Mouse (Mus musculus) hindbrain, embryonic 16.5 days (tissue): ENCODE data around the gene Tollip. TPM values are rescaled to one million over a fixed set of nuclear protein-coding genes. Genes with fewer than 3 reads are reported as not detected.

Experiments
- ATAC-seq: fragments of 200-750 bp; cut with Nextera tagmentation; 2 replicates; pipeline ENCODE4 v1.8.0; 2017; ENCODE audit warnings: moderate TSS enrichment, moderate library complexity
- H3K27ac ChIP-seq: fragments of 300-500 bp; sonication (generic); 2 replicates; pipeline ENCODE4 v1.5.1; 2014; ENCODE audit warnings: low read depth, mild to moderate bottlenecking, control low read depth, low read length, moderate library complexity
- H3K27me3 ChIP-seq: fragments of 300-500 bp; sonication (generic); replicated peaks from 2 replicates; pipeline ENCODE4 v1.6.1; 2014; ENCODE audit warnings: low read length; ENCODE audit not compliant: control insufficient read depth, insufficient read depth
- H3K36me3 ChIP-seq: fragments of 300-500 bp; sonication (generic); 2 replicates; pipeline ENCODE4 v1.6.1; 2014; ENCODE audit warnings: mild to moderate bottlenecking, low read length, moderate library complexity, mixed read lengths; ENCODE audit not compliant: control insufficient read depth, insufficient read depth
- H3K4me1 ChIP-seq: fragments of 300-500 bp; sonication (generic); 2 replicates; pipeline ENCODE4 v1.6.1; 2014; ENCODE audit warnings: low read depth, low read length; ENCODE audit not compliant: control insufficient read depth, insufficient read depth
- H3K4me2 ChIP-seq: fragments of 300-500 bp; sonication (generic); 2 replicates; pipeline ENCODE4 v1.6.1; 2014; ENCODE audit warnings: mild to moderate bottlenecking, low read length, control low read depth, moderate library complexity
- H3K4me3 ChIP-seq: fragments of 300-500 bp; sonication (generic); 2 replicates; pipeline ENCODE4 v1.5.1; 2014; ENCODE audit warnings: mild to moderate bottlenecking, low read length, control low read depth, moderate library complexity
- H3K9ac ChIP-seq: fragments of 300-500 bp; sonication (generic); 2 replicates; pipeline ENCODE4 v1.6.1; 2014; ENCODE audit warnings: low read depth, mild to moderate bottlenecking, control low read depth, low read length, moderate library complexity
- H3K9me3 ChIP-seq: fragments of 300-500 bp; sonication (generic); 2 replicates; pipeline ENCODE4 v1.6.1; 2014; ENCODE audit warnings: mild to moderate bottlenecking, low read length, moderate library complexity; ENCODE audit not compliant: control insufficient read depth
- WGBS: fragments of 180-500 bp; shearing (Covaris S2); extraction: QIAGEN DNeasy Blood & Tissue Kit; methylation state at CpG from one replicate; pipeline ENCODE4 v1.1.7; 2014; 5-methylcytosine and 5-hydroxymethylcytosine counted together
- polyA plus RNA-seq: library from polyadenylated mRNA; unstranded; fragments of >200 nt; fragmentation: Nextera tagmentation; extraction: Ambion mirVana; gene quantifications from 2 replicates; pipeline ENCODE4 v1.2.1, GENCODE M21; 2015

Tollip gene
- polyA plus RNA-seq, 1 experiment from 2014 or later: 77.3 TPM

- H3K9me3 ChIP-seq: no peaks in the 10 kb centered on the region
- H3K4me2 ChIP-seq: no peak overlapping the region
- H3K27me3 ChIP-seq: no peaks in the 10 kb centered on the region
- H3K9ac ChIP-seq: no peak overlapping the region
- ATAC-seq: no peak
- H3K27ac ChIP-seq: no peak overlapping the region
- H3K4me1 ChIP-seq: peaks cover 78% of the 10 kb centered on the region
- no peaks in the 10 kb centered on the region for H3K36me3 ChIP-seq
- 55% methylated on average over 5 of the region's 5 CpGs for WGBS
- no peak overlapping the region for H3K4me3 ChIP-seq
Observed at GRCm38 (mm10) chr7:141955565-141956173, 37.4 kb upstream of the Tollip start.

GRCm38 (mm10) chr7:141953616-141954015 is 35.3 kb upstream of the Tollip start:
- H3K9ac ChIP-seq: no peak overlapping the region
- no peak for ATAC-seq
- H3K27ac ChIP-seq: no peak overlapping the region
- H3K27me3 ChIP-seq: no peaks in the 10 kb centered on the region
- 87% methylated on average over 6 of the region's 6 CpGs for WGBS
- H3K4me1 ChIP-seq: peaks cover 74% of the 10 kb centered on the region
- no peak overlapping the region for H3K4me3 ChIP-seq
- no peaks in the 10 kb centered on the region for H3K9me3 ChIP-seq
- H3K4me2 ChIP-seq: no peak overlapping the region; the same call in 1 of the 2 replicates
- no peaks in the 10 kb centered on the region for H3K36me3 ChIP-seq

GRCm38 (mm10) chr7:141952920-141953319 is 34.6 kb upstream of the Tollip start:
- H3K4me2 ChIP-seq: no peak overlapping the region
- H3K4me3 ChIP-seq: no peak overlapping the region
- no peaks in the 10 kb centered on the region for H3K36me3 ChIP-seq
- no peak for ATAC-seq
- no peaks in the 10 kb centered on the region for H3K9me3 ChIP-seq
- no peak overlapping the region for H3K27ac ChIP-seq
- peaks cover 76% of the 10 kb centered on the region for H3K4me1 ChIP-seq
- H3K27me3 ChIP-seq: no peaks in the 10 kb centered on the region
- WGBS: 71% methylated on average over 4 of the region's 4 CpGs
- H3K9ac ChIP-seq: no peak overlapping the region

- Histone ChIP-seq H3K4me3 (peak overlapping the region; percentile 92), H3K9me3 (no peaks in the 10 kb centered on the region), H3K9ac (peak overlapping the region; percentile 47; the same call in 1 of the 2 replicates), H3K36me3 (no peaks in the 10 kb centered on the region), H3K4me2 (peak overlapping the region; percentile 96), H3K27me3 (no peaks in the 10 kb centered on the region), H3K4me1 (peaks cover 66% of the 10 kb centered on the region), H3K27ac (peak overlapping the region; percentile 39; the same call in 1 of the 2 replicates)
- WGBS: 75% methylated on average over 4 of the region's 4 CpGs
- no peak for ATAC-seq
Observed at GRCm38 (mm10) chr7:141951821-141952220, 33.5 kb upstream of the Tollip start.

GRCm38 (mm10) chr7:141950104-141951013 is 32.1 kb upstream of the Tollip start:
- Histone ChIP-seq H3K27ac (peak overlapping the region; percentile 97), H3K4me1 (peaks cover 65% of the 10 kb centered on the region), H3K4me3 (peak overlapping the region; percentile 92), H3K9ac (peak overlapping the region; percentile 99), H3K36me3 (no peaks in the 10 kb centered on the region), H3K27me3 (no peaks in the 10 kb centered on the region), H3K9me3 (no peaks in the 10 kb centered on the region), H3K4me2 (peak overlapping the region; percentile 96)
- ATAC-seq: peak; percentile 19
- under 1% methylated on average over 61 of the region's 84 CpGs for WGBS

- Histone ChIP-seq H3K4me1 (peaks cover 60% of the 10 kb centered on the region), H3K36me3 (no peaks in the 10 kb centered on the region), H3K9ac (peak overlapping the region; percentile 99), H3K4me3 (peak overlapping the region; percentile 92), H3K4me2 (peak overlapping the region; percentile 96), H3K27ac (peak overlapping the region; percentile 97), H3K27me3 (no peaks in the 10 kb centered on the region), H3K9me3 (no peaks in the 10 kb centered on the region)
- under 1% methylated on average over 21 of the region's 54 CpGs for WGBS
- no peak for ATAC-seq
Observed at GRCm38 (mm10) chr7:141949799-141950103, 31.4 kb upstream of the Tollip start.

GRCm38 (mm10) chr7:141948906-141949798 is 30.8 kb upstream of the Tollip start, which contains the start of gene Brsk2:
Brsk2 (plus strand) TSS chr7:141949751.
- Histone ChIP-seq H3K27me3 (no peaks in the 10 kb centered on the region), H3K36me3 (no peaks in the 10 kb centered on the region), H3K4me1 (peaks cover 54% of the 10 kb centered on the region), H3K9ac (peak within 1 kb of the TSS; percentile 99), H3K27ac (peak within 1 kb of the TSS; percentile 97), H3K4me3 (peak within 1 kb of the TSS; percentile 92), H3K4me2 (peak within 1 kb of the TSS; percentile 96), H3K9me3 (no peaks in the 10 kb centered on the region)
- peak; percentile 95 for ATAC-seq
- WGBS: 1% methylated on average over 55 of the region's 55 CpGs

- Histone ChIP-seq H3K9me3 (no peaks in the 10 kb centered on the region), H3K36me3 (no peaks in the 10 kb centered on the region), H3K4me2 (peak overlapping the region; percentile 87), H3K27me3 (no peaks in the 10 kb centered on the region), H3K27ac (no peak overlapping the region), H3K9ac (no peak overlapping the region), H3K4me3 (no peak overlapping the region), H3K4me1 (peaks cover 43% of the 10 kb centered on the region)
- ATAC-seq: no peak
- WGBS: 82% methylated on average over 1 of the region's 1 CpGs
Observed at GRCm38 (mm10) chr7:141948045-141948444, 29.7 kb upstream of the Tollip start.
